Comparison of ENCODE assay signal across 10 mouse cellular contexts in genomic region chr6:126755729-126756411, GRCm38 (mm10). TPM values are rescaled to one million over a fixed set of nuclear protein-coding genes. Genes with fewer than 3 reads are reported as not detected.
DNase-seq lines count a peak whose midpoint lies in the region; ATAC-seq lines count a peak whose summit lies in the region.
"Had no signal": no experiment of that assay in that cellular context is flagged by ENCODE, and none has a peak within 500 bp of the region (broad histone marks: within the 10 kb centered on the region; RNA-seq: fewer than 3 reads in every experiment).

No protein-coding gene starts in this region.

- no peak overlapping the region for H3K4me3 ChIP-seq in hindbrain, embryonic 12.5 days
- no peak overlapping the region for H3K4me3 ChIP-seq in hindbrain, embryonic 13.5 days
- no peak overlapping the region for H3K4me3 ChIP-seq in stomach, embryonic 16.5 days (replicated peaks; ENCODE audit: low read length)

- no peaks in the 10 kb centered on the region for H3K27me3 ChIP-seq in hindbrain, embryonic 12.5 days
- H3K27me3 ChIP-seq in hindbrain, embryonic 13.5 days: no peaks in the 10 kb centered on the region
- H3K27me3 ChIP-seq in stomach, embryonic 16.5 days (ENCODE audit: control insufficient read depth, insufficient read depth, low read length): no peaks in the 10 kb centered on the region

- H3K36me3 ChIP-seq in hindbrain, embryonic 12.5 days: no peaks in the 10 kb centered on the region
- no peaks in the 10 kb centered on the region for H3K36me3 ChIP-seq in hindbrain, embryonic 13.5 days
- no peaks in the 10 kb centered on the region for H3K36me3 ChIP-seq in stomach, embryonic 16.5 days (ENCODE audit: control insufficient read depth, insufficient read depth, low read length)

- no peak overlapping the region for H3K27ac ChIP-seq in hindbrain, embryonic 12.5 days
- no peak overlapping the region for H3K27ac ChIP-seq in hindbrain, embryonic 13.5 days
- no peak overlapping the region for H3K27ac ChIP-seq in stomach, embryonic 16.5 days (ENCODE audit: low read length)

- peak overlapping the region; percentile 2; the same call in 1 of the 2 replicates for H3K4me2 ChIP-seq in hindbrain, embryonic 12.5 days (replicated peaks)
- H3K4me2 ChIP-seq in hindbrain, embryonic 13.5 days: no peak overlapping the region
- H3K4me2 ChIP-seq in stomach, embryonic 16.5 days (ENCODE audit: low read depth, low read length): no peak overlapping the region

- no peak overlapping the region for H3K9ac ChIP-seq in hindbrain, embryonic 12.5 days
- no peak overlapping the region for H3K9ac ChIP-seq in hindbrain, embryonic 13.5 days
- H3K9ac ChIP-seq in stomach, embryonic 16.5 days (ENCODE audit: low read length): no peak overlapping the region

- WGBS in hindbrain, embryonic 12.5 days: 36% methylated on average over 8 of the region's 8 CpGs
- 41% methylated on average over 8 of the region's 8 CpGs for WGBS in hindbrain, embryonic 13.5 days
- WGBS in stomach, embryonic 16.5 days: 21% methylated on average over 8 of the region's 8 CpGs

- no peak for ATAC-seq in hindbrain, embryonic 12.5 days (ENCODE audit: low FRiP score)
- no peak for ATAC-seq in hindbrain, embryonic 13.5 days (ENCODE audit: low FRiP score)
- peak; percentile 44; the same call in 1 of the 2 replicates for ATAC-seq in stomach, embryonic 16.5 days (ENCODE audit: insufficient read depth, low FRiP score)

- peaks cover 14% of the 10 kb centered on the region for H3K4me1 ChIP-seq in hindbrain, embryonic 12.5 days
- peaks cover 19% of the 10 kb centered on the region for H3K4me1 ChIP-seq in hindbrain, embryonic 13.5 days (replicated peaks)
- no peaks in the 10 kb centered on the region for H3K4me1 ChIP-seq in stomach, embryonic 16.5 days (ENCODE audit: control insufficient read depth, insufficient read depth, low read length)

- peak; percentile 16 for DNase-seq in retina, embryonic 14.5 days (ENCODE audit: low spot score)
- no peak for DNase-seq in retina, postnatal 1 day
- DNase-seq in forelimb bud, embryonic 11.5 days (ENCODE audit: low read depth, low spot score): peak; percentile 57
- no peak for DNase-seq in right cerebral cortex, postnatal 4 days
- no peak for DNase-seq in cerebellum, adult 8-10 months
- DNase-seq: cerebellum, postnatal 25 days; lung, adult 18-20 months had no signal

- H3K9me3 ChIP-seq in hindbrain, embryonic 12.5 days (replicated peaks): no peaks in the 10 kb centered on the region
- H3K9me3 ChIP-seq in hindbrain, embryonic 13.5 days: no peaks in the 10 kb centered on the region
- H3K9me3 ChIP-seq in stomach, embryonic 16.5 days (replicated peaks; ENCODE audit: control insufficient read depth, low read length): no peaks in the 10 kb centered on the region

RNA-seq across cellular contexts. Expression of gene Kcna6, which starts 15.4 kb away (rescaled TPM):
- 12.5 and 13.5 TPM in 2 replicates for polyA plus RNA-seq in hindbrain, embryonic 12.5 days (2016; fragmentation: Nextera tagmentation; extraction: Ambion mirVana)
- 9.7 and 10.2 TPM in 2 replicates for polyA plus RNA-seq in hindbrain, embryonic 13.5 days (2015; fragmentation: Nextera tagmentation; extraction: Ambion mirVana)
- 3.3 and 3.5 TPM in 2 replicates for polyA plus RNA-seq in stomach, embryonic 16.5 days (2015; fragmentation: Nextera tagmentation; extraction: Ambion mirVana)

Comparison
In these comparisons a context has a peak if more than half of its experiments do, and no peak if none do; other contexts are left out.
1. DNase-seq: peak in retina, embryonic 14.5 days (single experiment) and forelimb bud, embryonic 11.5 days (single experiment); none in retina, postnatal 1 day (single experiment), right cerebral cortex, postnatal 4 days (single experiment) and cerebellum, adult 8-10 months (single experiment).